Mouse (Mus musculus) 3134 (cell line): Measurements from ENCODE around the gene Nmrk1.

ENCODE experiments used
- DNase-seq: peaks from one replicate; pipeline ENCODE4 v3.0.0-alpha.2; 2011; ENCODE audit warnings: low spot score; ENCODE audit not compliant: insufficient read length; ENCODE audit errors: extremely low read depth

Nmrk1 gene

GRCm38 (mm10) chr19:18695552-18695951 lies 63.8 kb downstream of the Nmrk1 start:
- no peak for DNase-seq
